Mouse (Mus musculus) liver, adult 2 months (tissue): ENCODE measurements at regions not wholly inside any gene's neighbourhood (a gene's known extent, or its start where the extent isn't known, plus 50 kb on each side); places are given as distances from the start of the nearest gene placed in this dataset.

ENCODE experiments used
- CTCF ChIP-seq: fragments of 200-500 bp; IDR thresholded peaks from 2 replicates; pipeline ENCODE4 v1.5.1; 2011; ENCODE audit warnings: low read depth, low read length, control low read depth
- POLR2A ChIP-seq: fragments of 200-500 bp; IDR thresholded peaks from 2 replicates; pipeline ENCODE4 v1.6.1; 2011; ENCODE audit warnings: low read length, control low read depth; ENCODE audit not compliant: insufficient read depth; ENCODE audit errors: extremely low read depth

GRCm38 (mm10) chr1:143200971-143201370, 439.5 kb upstream of the B3galt2 start:
- TF ChIP-seq POLR2A, result no peak
- TF ChIP-seq CTCF, result no peak
